Comparison of ENCODE assay signal across 9 mouse cellular contexts in the genomic region with DNA sequence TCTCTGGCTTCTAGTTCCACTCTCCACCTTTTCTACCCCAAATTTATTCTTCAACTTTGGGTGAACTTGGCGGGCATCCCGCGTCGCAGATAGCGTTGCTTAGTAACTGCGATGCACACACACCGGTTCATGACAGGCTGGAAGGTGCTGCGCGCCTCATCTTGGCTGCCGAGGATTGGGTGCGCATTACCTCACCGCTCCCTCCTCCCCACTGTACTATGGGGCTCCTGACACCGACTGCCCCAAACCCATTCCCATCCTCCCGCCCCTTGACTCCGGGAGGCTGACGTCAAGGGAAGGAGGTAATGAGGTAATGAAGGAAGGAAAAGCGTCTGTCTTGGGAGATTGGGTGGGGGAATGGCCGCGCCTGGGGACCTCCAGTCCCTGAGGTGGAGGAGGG. TPM values are rescaled to one million over a fixed set of nuclear protein-coding genes. Genes with fewer than 3 reads are reported as not detected.
DNase-seq lines count a peak whose midpoint lies in the region; ATAC-seq lines count a peak whose summit lies in the region.
"Had no signal": no experiment of that assay in that cellular context is flagged by ENCODE, and none has a peak within 500 bp of the region (broad histone marks: within the 10 kb centered on the region; RNA-seq: fewer than 3 reads in every experiment).

No protein-coding gene starts in this region.

- H3K27me3 ChIP-seq in megakaryocyte, embryonic 14.5 days (replicated peaks) = peaks cover 88% of the 10 kb centered on the region
- peaks cover 86% of the 10 kb centered on the region for H3K27me3 ChIP-seq in forebrain, embryonic 14.5 days (replicated peaks; ENCODE audit: control insufficient read depth, insufficient read depth, low read length)
- H3K27me3 ChIP-seq in midbrain, embryonic 15.5 days (replicated peaks) = peaks cover 93% of the 10 kb centered on the region

- no peaks in the 10 kb centered on the region for H3K36me3 ChIP-seq in megakaryocyte, embryonic 14.5 days (replicated peaks; ENCODE audit: low read length)
- H3K36me3 ChIP-seq in forebrain, embryonic 14.5 days (ENCODE audit: control insufficient read depth, insufficient read depth, low read length) = no peaks in the 10 kb centered on the region
- H3K36me3 ChIP-seq in midbrain, embryonic 15.5 days (replicated peaks) = no peaks in the 10 kb centered on the region
- H3K36me3 ChIP-seq: liver, embryonic 13.5 days had no signal

- WGBS in forebrain, embryonic 14.5 days = 1% methylated on average over 19 of the region's 19 CpGs
- WGBS in midbrain, embryonic 15.5 days = under 1% methylated on average over 19 of the region's 19 CpGs

- no peak overlapping the region for H3K27ac ChIP-seq in forebrain, embryonic 14.5 days (ENCODE audit: low read depth, low read length)
- H3K27ac ChIP-seq in midbrain, embryonic 15.5 days = no peak overlapping the region
- H3K27ac ChIP-seq: liver, embryonic 13.5 days had no signal

- no peak for ATAC-seq in megakaryocyte, adult 5-6 weeks (ENCODE audit: poor library complexity, severe bottlenecking)
- peak; percentile 64; the same call in 1 of the 2 replicates for ATAC-seq in forebrain, embryonic 14.5 days
- ATAC-seq in midbrain, embryonic 15.5 days (replicated peaks) = peak; percentile 79

- peaks cover 17% of the 10 kb centered on the region for H3K9me3 ChIP-seq in megakaryocyte, embryonic 14.5 days
- no peaks in the 10 kb centered on the region for H3K9me3 ChIP-seq in forebrain, embryonic 14.5 days (replicated peaks; ENCODE audit: control insufficient read depth, low read length)
- H3K9me3 ChIP-seq in midbrain, embryonic 15.5 days = no peaks in the 10 kb centered on the region
- H3K9me3 ChIP-seq: liver, embryonic 13.5 days had no signal

- H3K9ac ChIP-seq in forebrain, embryonic 14.5 days (ENCODE audit: low read length) = no peak overlapping the region
- H3K9ac ChIP-seq in midbrain, embryonic 15.5 days = no peak overlapping the region
- H3K9ac ChIP-seq: liver, embryonic 13.5 days had no signal

- H3K4me2 ChIP-seq in forebrain, embryonic 14.5 days (ENCODE audit: low read length) = peak overlapping the region; percentile 12; the same call in 1 of the 2 replicates
- no peak overlapping the region for H3K4me2 ChIP-seq in midbrain, embryonic 15.5 days
- H3K4me2 ChIP-seq: liver, embryonic 13.5 days had no signal

- peak overlapping the region; percentile 42 for H3K4me3 ChIP-seq in megakaryocyte, embryonic 14.5 days (replicated peaks)
- no peak overlapping the region for H3K4me3 ChIP-seq in forebrain, embryonic 14.5 days (ENCODE audit: low read depth, low read length)
- peak overlapping the region; percentile 6; the same call in 1 of the 2 replicates for H3K4me3 ChIP-seq in midbrain, embryonic 15.5 days
- H3K4me3 ChIP-seq: liver, embryonic 13.5 days had no signal

- DNase-seq in forebrain, embryonic 14.5 days (ENCODE audit: low spot score) = peak; percentile 55
- peak; percentile 71 for DNase-seq in heart, postnatal 4 days
- no peak for DNase-seq in layer of hippocampus, adult 9-10 months (ENCODE audit: low spot score)
- no peak for DNase-seq in left cerebral cortex, adult 8-10 months (ENCODE audit: low spot score in 2 of 2)
- no peak for DNase-seq in urinary bladder, adult 2 months (ENCODE audit: low spot score)
- DNase-seq: liver, embryonic 13.5 days had no signal

- H3K4me1 ChIP-seq in megakaryocyte, embryonic 14.5 days = peaks cover 14% of the 10 kb centered on the region
- no peaks in the 10 kb centered on the region for H3K4me1 ChIP-seq in forebrain, embryonic 14.5 days (ENCODE audit: control insufficient read depth, insufficient read depth, low read length)
- peaks cover 7% of the 10 kb centered on the region; the same call in 1 of the 2 replicates for H3K4me1 ChIP-seq in midbrain, embryonic 15.5 days

RNA-seq across cellular contexts. Expression of a gene that starts 8.0 kb away (rescaled TPM):
- polyA plus RNA-seq in megakaryocyte, embryonic 14.5 days (2012; ENCODE audit: insufficient read depth, low replicate concordance) = not detected in 2 replicates
- not detected in 2 replicates for total RNA-seq in megakaryocyte, adult 5-6 weeks (2015)
- not detected in 2 replicates for total RNA-seq in megakaryocyte, adult 5-6 weeks (2017)
- not detected in 2 replicates for polyA plus RNA-seq in forebrain, embryonic 14.5 days (2014; fragmentation: Nextera tagmentation; extraction: Ambion mirVana)
- total RNA-seq in heart, postnatal 4 days (2021) = 10 to 100 TPM; 19.7 to 21.5 TPM
- 0.09 and 0.13 TPM in 2 replicates for polyA plus RNA-seq in midbrain, embryonic 15.5 days (2015; fragmentation: Nextera tagmentation; extraction: Ambion mirVana)
- total RNA-seq in left cerebral cortex, adult 8-10 months (2022) = under 1 TPM; 0.32 to 0.79 (median 0.53) TPM
- polyA plus RNA-seq in urinary bladder, adult 2 months (2012; rRNA removed) = 3.4 and 6.0 TPM in 2 replicates

RNA-seq across cellular contexts. Expression of a gene that starts 42.5 kb away (rescaled TPM):
- polyA plus RNA-seq in megakaryocyte, embryonic 14.5 days (2012; ENCODE audit: insufficient read depth, low replicate concordance) = not detected in 2 replicates
- not detected in 2 replicates for total RNA-seq in megakaryocyte, adult 5-6 weeks (2015)
- total RNA-seq in megakaryocyte, adult 5-6 weeks (2017) = not detected in 2 replicates
- not detected in 2 replicates for polyA plus RNA-seq in forebrain, embryonic 14.5 days (2014; fragmentation: Nextera tagmentation; extraction: Ambion mirVana)
- total RNA-seq in heart, postnatal 4 days (2021) = not detected
- polyA plus RNA-seq in midbrain, embryonic 15.5 days (2015; fragmentation: Nextera tagmentation; extraction: Ambion mirVana) = not detected in 2 replicates
- not detected for total RNA-seq in left cerebral cortex, adult 8-10 months (2022)
- polyA plus RNA-seq in urinary bladder, adult 2 months (2012; rRNA removed) = not detected in 2 replicates
- polyA plus RNA-seq: liver, embryonic 13.5 days had no signal

Comparison
In these comparisons a context has a peak if more than half of its experiments do, and no peak if none do; other contexts are left out.
1. DNase-seq: peak in forebrain, embryonic 14.5 days (single experiment) and heart, postnatal 4 days (single experiment); none in layer of hippocampus, adult 9-10 months (single experiment), left cerebral cortex, adult 8-10 months (0 of 2) and urinary bladder, adult 2 months (single experiment).